ENCODE assay signal across 21 mouse cellular contexts in genomic region chr16:42255222-42255621, GRCm38 (mm10).
DNase-seq lines count a peak whose midpoint lies in the region; ATAC-seq lines count a peak whose summit lies in the region.
"Had no signal": no experiment of that assay in that cellular context is flagged by ENCODE, and none has a peak within 500 bp of the region (broad histone marks: within the 10 kb centered on the region; RNA-seq: fewer than 3 reads in every experiment).

No protein-coding gene starts in this region.

- no peaks in the 10 kb centered on the region for H3K27me3 ChIP-seq in neural tube, embryonic 13.5 days
- H3K27me3 ChIP-seq in midbrain, embryonic 13.5 days, result no peaks in the 10 kb centered on the region
- H3K27me3 ChIP-seq in neural tube, embryonic 15.5 days (replicated peaks), result no peaks in the 10 kb centered on the region
- H3K27me3 ChIP-seq: embryonic facial prominence, embryonic 15.5 days; heart, embryonic 13.5 days; limb, embryonic 12.5 days; neural tube, embryonic 12.5 days had no signal

- H3K36me3 ChIP-seq in neural tube, embryonic 13.5 days, result no peaks in the 10 kb centered on the region
- no peaks in the 10 kb centered on the region for H3K36me3 ChIP-seq in midbrain, embryonic 13.5 days
- no peaks in the 10 kb centered on the region for H3K36me3 ChIP-seq in neural tube, embryonic 15.5 days
- H3K36me3 ChIP-seq: embryonic facial prominence, embryonic 15.5 days; heart, embryonic 13.5 days; limb, embryonic 12.5 days; neural tube, embryonic 12.5 days had no signal

- no peaks in the 10 kb centered on the region for H3K9me3 ChIP-seq in neural tube, embryonic 13.5 days
- no peaks in the 10 kb centered on the region for H3K9me3 ChIP-seq in midbrain, embryonic 13.5 days
- no peaks in the 10 kb centered on the region for H3K9me3 ChIP-seq in neural tube, embryonic 15.5 days (replicated peaks)
- H3K9me3 ChIP-seq: embryonic facial prominence, embryonic 15.5 days; heart, embryonic 13.5 days; limb, embryonic 12.5 days; neural tube, embryonic 12.5 days had no signal

- no peak overlapping the region for H3K4me3 ChIP-seq in neural tube, embryonic 13.5 days
- H3K4me3 ChIP-seq in midbrain, embryonic 13.5 days (replicated peaks), result no peak overlapping the region
- H3K4me3 ChIP-seq in neural tube, embryonic 15.5 days (replicated peaks), result no peak overlapping the region
- H3K4me3 ChIP-seq: embryonic facial prominence, embryonic 15.5 days; heart, adult 2 months; heart, embryonic 13.5 days; limb, embryonic 12.5 days; neural tube, embryonic 12.5 days had no signal

- peaks cover 5% of the 10 kb centered on the region for H3K4me1 ChIP-seq in neural tube, embryonic 13.5 days (replicated peaks)
- H3K4me1 ChIP-seq in midbrain, embryonic 13.5 days (replicated peaks), result peaks cover 9% of the 10 kb centered on the region; the same call in 1 of the 2 replicates
- H3K4me1 ChIP-seq in neural tube, embryonic 15.5 days, result peaks cover 9% of the 10 kb centered on the region; the same call in 1 of the 2 replicates
- H3K4me1 ChIP-seq: heart, embryonic 13.5 days; limb, embryonic 12.5 days; neural tube, embryonic 12.5 days had no signal

- peak; percentile 44; the same call in 1 of the 2 replicates for ATAC-seq in frontal cortex, adult (ENCODE audit: low TSS enrichment)
- ATAC-seq in neural tube, embryonic 13.5 days (ENCODE audit: low read depth), result peak; percentile 73
- peak; percentile 53; the same call in 1 of the 2 replicates for ATAC-seq in midbrain, embryonic 13.5 days
- ATAC-seq in neural tube, embryonic 15.5 days (ENCODE audit: low FRiP score), result peak; percentile 63; the same call in 1 of the 2 replicates
- ATAC-seq: inflammation-experienced regulatory T-cells, adult 6 months; liver, postnatal 0 days; lung, postnatal 0 days had no signal

- WGBS in neural tube, embryonic 13.5 days, result 75% methylated on average over 3 of the region's 3 CpGs
- WGBS in midbrain, embryonic 13.5 days, result 81% methylated on average over 3 of the region's 3 CpGs
- WGBS in neural tube, embryonic 15.5 days, result 55% methylated on average over 3 of the region's 3 CpGs

- peak overlapping the region; percentile 85 for H3K27ac ChIP-seq in neural tube, embryonic 13.5 days (replicated peaks)
- H3K27ac ChIP-seq in midbrain, embryonic 13.5 days, result peak overlapping the region; percentile 72
- H3K27ac ChIP-seq in neural tube, embryonic 15.5 days (replicated peaks), result peak overlapping the region; percentile 77
- H3K27ac ChIP-seq: embryonic facial prominence, embryonic 15.5 days; heart, adult 2 months; heart, embryonic 13.5 days; kidney, postnatal 0 days; limb, embryonic 12.5 days; neural tube, embryonic 12.5 days had no signal

- H3K9ac ChIP-seq in neural tube, embryonic 13.5 days, result no peak overlapping the region
- H3K9ac ChIP-seq in midbrain, embryonic 13.5 days (replicated peaks), result no peak overlapping the region
- H3K9ac ChIP-seq in neural tube, embryonic 15.5 days (replicated peaks), result no peak overlapping the region
- H3K9ac ChIP-seq: embryonic facial prominence, embryonic 15.5 days; heart, embryonic 13.5 days; limb, embryonic 12.5 days; liver, postnatal 0 days; neural tube, embryonic 12.5 days had no signal

- DNase-seq in frontal cortex, postnatal 10 days (ENCODE audit: low spot score in 2 of 2), result no peak
- DNase-seq in neural tube, embryonic 10.5 days (ENCODE audit: extremely low spot score, low spot score), result no peak
- DNase-seq in thymus, postnatal 14 days, result no peak
- no peak for DNase-seq in left cerebral cortex, adult 8-10 months (ENCODE audit: low spot score in 2 of 2)
- DNase-seq: adrenal gland, postnatal 36 days; gastrocnemius, postnatal 25 days; heart, adult 2 months; liver, postnatal 0 days; thymus, adult 2 months had no signal

- peak overlapping the region; percentile 28 for H3K4me2 ChIP-seq in neural tube, embryonic 13.5 days
- H3K4me2 ChIP-seq in midbrain, embryonic 13.5 days (replicated peaks), result no peak overlapping the region
- peak overlapping the region; percentile 32 for H3K4me2 ChIP-seq in neural tube, embryonic 15.5 days
- H3K4me2 ChIP-seq: embryonic facial prominence, embryonic 15.5 days; heart, embryonic 13.5 days; limb, embryonic 12.5 days; liver, embryonic 11.5 days; neural tube, embryonic 12.5 days had no signal
